Mouse (Mus musculus) B cell, adult 2 months (primary cell): ENCODE measurements around the gene Ptprh.

ENCODE experiments used
- DNase-seq, 2 experiments: peaks; one replicate each; pipeline ENCODE4 v3.0.0; 2022

Ptprh gene

DNA sequence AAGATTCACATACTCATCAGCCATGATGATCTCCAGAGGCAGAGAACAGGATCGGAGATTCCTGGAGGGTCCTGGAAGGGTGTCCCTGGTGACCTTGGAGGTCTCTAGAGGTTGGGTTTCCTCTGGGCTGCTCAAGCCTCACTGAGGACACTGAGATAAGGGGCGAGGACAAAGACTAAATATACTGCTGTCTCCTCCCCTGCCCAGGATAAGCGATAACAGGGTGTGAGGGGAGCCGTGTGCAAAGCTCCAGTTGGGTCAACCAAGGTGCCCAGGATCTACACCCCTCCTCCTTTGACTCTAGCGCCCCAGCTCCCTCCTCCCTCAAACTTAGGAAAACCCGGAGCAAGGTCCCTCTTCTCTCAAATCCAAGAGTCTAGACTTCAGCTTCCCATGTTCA is 81.5 kb downstream of the Ptprh start:
- no peak for DNase-seq

DNA sequence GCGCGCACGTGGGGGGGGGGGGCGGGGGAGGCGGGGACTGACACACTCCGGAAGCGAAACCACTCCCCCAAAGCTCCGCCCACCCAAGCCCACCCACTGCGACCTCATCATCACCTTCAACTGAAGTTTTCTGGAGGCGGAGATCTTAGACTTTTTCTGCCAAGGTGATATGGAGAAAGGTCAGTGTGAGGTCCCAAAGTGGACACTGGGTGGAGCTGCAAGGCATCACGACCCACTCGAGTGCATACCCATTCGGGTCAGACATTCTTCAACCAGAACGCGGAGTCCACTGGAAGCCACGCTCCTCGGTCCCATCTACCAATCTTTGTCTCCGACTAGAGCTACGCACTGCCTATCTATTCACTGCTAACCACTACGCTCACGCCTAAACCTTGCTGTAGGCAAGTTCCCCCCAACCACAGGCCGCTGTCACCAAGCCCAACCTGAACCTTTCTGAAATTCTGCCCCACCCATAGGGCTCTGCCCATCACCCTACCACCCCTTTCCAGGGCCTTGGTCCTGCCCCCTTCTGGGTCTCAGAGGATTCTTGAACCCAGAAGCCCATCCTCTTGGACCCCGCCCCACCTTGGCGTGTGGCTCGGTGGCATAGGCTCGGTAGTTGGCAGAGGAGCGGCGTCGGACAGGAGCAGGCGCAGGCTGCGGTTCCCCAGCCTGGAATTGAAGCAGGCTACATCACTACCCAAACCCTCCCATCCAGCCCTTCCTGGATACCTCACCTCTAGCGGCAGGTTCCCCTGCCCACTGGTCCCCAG is 82.4 kb downstream of the Ptprh start:
- no peak for DNase-seq

DNA sequence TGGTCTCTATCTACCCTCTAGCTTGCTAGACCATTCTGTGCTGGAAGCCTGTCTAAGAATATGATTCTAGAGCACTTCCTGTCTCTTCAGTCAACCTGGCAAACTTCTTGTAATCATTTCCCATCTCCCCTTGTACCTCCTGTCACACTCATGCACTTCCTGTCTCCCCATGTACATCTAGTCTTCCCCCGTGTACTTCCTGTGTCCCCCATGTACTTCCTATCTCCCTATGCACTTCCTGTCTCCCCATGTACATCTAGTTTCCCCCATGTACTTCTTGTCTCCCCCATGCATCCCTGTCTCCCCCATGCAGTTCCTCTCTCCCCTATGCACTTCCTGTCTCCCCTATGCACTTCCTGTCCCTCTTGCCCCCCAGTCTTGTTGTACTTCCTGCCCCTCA is 85.4 kb downstream of the Ptprh start:
- no peak for DNase-seq

- no peak for DNase-seq
Measured at GRCm38 (mm10) chr7:4516332-4517050, 87.3 kb downstream of the Ptprh start, which contains the start of gene Tnnt1. Gene Tnnt1, minus strand, starts transcription at chr7:4516382.

- DNase-seq: no peak
Measured at GRCm38 (mm10) chr7:4515853-4516252, 88.0 kb downstream of the Ptprh start.

GRCm38 (mm10) chr7:4513829-4514712 is 89.8 kb downstream of the Ptprh start:
- no peak for DNase-seq

- DNase-seq: peak; percentile 65 to 70
Measured at GRCm38 (mm10) chr7:4513236-4513635, 90.6 kb downstream of the Ptprh start.

GRCm38 (mm10) chr7:4511489-4512224 is 92.2 kb downstream of the Ptprh start:
- no peak for DNase-seq

DNA sequence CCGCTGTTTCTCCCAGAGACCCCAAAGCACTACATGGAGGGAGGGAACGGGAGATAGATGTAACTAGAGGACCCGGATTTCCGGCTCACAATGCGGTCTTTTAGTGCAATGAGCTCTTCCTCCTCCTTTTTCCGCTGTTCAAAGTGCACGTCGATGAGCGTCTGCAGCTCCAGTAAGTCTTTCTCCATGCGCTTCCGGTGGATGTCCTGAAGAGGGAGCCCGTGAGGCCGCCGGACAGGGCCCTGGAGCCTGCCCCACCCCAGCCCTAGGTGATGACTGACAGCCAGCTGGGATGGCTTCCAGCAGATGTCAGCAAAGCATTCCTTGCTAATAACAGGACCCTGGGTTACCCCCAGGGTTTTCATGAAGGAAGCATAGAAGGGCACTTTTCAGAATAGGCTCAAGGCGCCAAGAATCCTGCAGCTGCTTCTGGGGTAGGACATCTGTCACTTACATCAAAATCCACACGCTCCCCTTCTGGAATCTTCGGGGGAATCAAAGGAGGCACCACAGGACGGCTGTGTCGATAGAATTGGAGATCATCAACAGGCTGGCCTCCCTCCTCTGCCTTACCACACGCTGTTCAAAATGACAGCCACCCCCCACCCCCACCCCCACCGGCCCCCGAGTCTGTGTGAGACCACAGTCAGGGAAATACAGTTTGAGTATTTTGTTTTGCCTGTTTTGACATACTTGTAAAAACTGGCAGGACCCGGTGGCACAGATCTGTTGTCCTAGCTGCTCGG is 93.8 kb downstream of the Ptprh start:
- peak; percentile 73 to 74 for DNase-seq

DNA sequence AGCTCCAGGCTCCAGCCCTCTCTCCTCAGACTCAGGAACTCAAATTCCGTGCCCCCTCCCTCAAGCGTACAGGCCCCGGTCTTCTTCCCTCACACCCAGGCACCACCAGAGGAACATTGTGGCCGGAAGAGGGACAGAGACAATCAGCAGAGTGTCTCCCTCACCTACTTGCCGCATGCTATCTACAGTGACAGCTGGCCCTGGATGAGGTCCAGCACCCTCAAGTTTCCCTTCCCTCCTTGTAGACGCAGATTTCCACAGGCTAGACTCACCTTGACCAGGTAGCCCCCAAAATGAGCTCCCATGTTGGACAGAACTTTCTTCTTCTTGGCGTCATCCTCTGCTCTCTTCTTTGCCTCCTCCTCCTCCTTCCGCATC is 95.1 kb downstream of the Ptprh start:
- no peak for DNase-seq

GRCm38 (mm10) chr7:4508062-4508738 is 95.6 kb downstream of the Ptprh start:
- DNase-seq: no peak

DNA sequence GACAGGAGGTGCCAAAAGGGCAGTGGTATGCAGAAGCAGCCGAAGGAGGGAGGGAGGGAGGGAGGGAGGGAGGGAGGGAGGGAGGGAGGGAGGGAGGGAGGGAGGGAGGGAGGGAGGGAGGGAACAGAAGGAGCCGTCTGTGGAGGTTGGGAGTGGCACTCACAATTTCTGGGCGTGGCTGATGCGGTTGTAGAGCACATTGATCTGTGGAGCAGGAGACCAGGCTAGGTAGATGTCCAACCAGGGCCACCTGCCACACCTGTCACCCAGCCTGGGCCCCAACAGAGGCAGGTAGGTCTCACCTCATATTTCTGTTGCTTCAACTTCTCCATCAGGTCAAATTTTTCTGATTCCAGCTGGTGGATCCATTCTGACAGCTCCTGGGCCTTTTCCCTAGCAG is 96.6 kb downstream of the Ptprh start:
- no peak for DNase-seq

GRCm38 (mm10) chr7:4504646-4505435 is 99.0 kb downstream of the Ptprh start:
- DNase-seq: no peak

DNA sequence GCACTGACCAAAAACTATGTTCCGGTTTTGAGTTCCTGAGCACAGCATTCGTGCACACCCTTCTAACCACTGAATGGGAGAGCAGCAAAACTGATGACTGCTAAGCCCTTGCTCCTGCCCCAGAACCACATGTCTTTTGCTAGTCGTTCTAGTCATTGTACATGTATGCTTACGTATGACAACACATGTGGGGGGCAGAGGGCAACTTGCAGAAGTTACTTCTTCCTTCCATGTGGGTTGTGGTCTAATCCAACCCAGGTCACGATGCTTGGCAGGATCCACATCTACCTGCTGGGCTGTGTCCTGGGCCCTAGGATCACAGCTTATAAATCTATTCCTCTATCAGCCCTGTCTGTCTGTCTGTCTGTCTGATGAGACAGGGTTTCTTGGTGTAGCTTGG is 100.0 kb downstream of the Ptprh start:
- no peak for DNase-seq

- no peak for DNase-seq
Measured at GRCm38 (mm10) chr7:4503100-4503499, 100.7 kb downstream of the Ptprh start.

DNA sequence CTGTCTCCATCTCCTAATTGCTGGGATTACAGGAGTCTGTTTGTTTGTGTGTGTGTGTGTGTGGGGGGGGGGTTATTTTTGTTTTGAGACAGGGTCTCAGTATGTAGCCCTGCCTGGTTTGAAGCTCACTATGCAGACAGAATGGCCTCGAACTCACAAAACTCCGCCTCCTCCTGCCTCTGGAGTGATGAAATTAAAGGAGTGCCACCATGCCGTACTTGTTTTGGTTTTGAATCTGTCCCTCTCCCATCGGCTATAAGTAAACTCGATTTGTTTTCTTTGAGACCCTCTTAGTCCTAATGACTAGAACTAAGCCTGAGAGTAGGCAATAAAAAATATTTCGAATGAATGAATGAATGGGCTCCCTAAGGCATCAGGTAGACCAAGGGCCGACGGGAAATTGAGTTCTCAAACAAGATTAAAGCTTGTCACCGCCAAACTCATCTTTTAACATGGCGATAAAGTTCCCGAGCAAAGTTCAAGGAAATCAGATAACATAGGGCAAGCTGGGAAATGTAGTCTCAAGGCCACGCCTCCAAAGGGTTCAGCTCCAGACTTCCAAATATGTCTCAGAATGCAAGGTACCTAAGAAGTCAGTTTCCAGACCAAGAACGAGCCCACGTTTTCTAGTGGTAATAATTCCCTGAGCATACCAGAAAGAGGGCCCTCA is 101.3 kb downstream of the Ptprh start:
- DNase-seq: no peak

DNA sequence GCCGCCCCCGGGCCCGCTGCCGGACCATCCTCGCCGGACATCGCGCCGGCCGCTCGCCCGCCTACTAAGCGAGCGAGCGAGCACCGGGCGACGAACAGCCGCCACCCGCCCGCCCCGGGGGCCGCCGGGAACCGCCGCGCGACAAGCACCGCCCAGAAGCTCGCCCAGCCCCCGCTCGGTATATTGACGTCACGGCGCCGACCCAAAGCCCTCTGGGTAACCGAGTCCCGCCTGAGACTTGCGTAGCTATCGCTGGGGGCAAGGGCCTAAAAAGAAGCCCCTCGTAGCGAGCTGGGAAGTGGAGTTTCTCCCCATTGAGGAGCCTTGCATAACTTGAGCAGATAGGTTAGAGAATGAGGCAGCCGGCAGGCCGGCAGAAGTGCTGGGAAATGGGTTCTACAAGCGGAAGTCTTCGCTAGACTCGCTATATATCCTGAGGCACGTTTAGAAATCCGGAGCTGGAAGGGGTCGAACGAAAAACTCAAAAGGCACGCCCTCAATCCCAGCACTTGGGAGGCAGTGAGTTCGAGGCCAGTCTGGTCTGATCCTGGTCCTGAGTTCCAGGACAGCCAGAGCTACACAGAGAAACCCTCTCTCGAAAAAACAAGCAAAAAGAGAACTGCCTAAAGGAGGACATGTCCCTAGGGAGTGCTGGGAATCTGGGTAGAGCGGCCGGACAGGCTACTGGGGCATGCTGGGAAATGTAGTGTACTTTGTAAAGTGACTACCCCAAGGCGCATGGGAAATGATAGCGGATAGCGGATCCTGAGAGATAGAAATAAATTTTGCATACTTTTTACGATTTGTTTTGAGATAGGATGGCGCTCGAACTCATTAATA is 102.1 kb downstream of the Ptprh start, which contains the start of gene Ppp1r12c:
TSS of gene Ppp1r12c (minus strand) at position 123 of the 840 bp plus-strand sequence.
- peak; percentile 96 for DNase-seq

- peak; percentile 57 to 59 for DNase-seq
Measured at GRCm38 (mm10) chr7:4500892-4501471, 102.9 kb downstream of the Ptprh start.
